Mouse (Mus musculus) left cerebral cortex, postnatal 36 days (tissue): ENCODE measurements around the gene Robo2. TPM values are rescaled to one million over a fixed set of nuclear protein-coding genes. Genes with fewer than 3 reads are reported as not detected.

Source experiments
- DNase-seq, 2 experiments: peaks; one replicate each; pipeline ENCODE4 v3.0.0; 2021 to 2022; ENCODE audit warnings: low spot score in 2 of 2, mixed read lengths in 1 of 2
- intact Hi-C: fragments of 180-260 bp; cut with DNase I; formaldehyde crosslinking; loops from one replicate; pipeline ENCODE4 v1.15.1; 2025
- total RNA-seq, 2 experiments: library from RNA; stranded (reverse); gene quantifications; 2 replicates each; pipeline ENCODE4 v1.2.3; 2021

Robo2 gene
- total RNA-seq, 2 experiments from 2014 or later = 131 to 153 TPM

GRCm38 (mm10) chr16:74225423-74226272 is 186.0 kb downstream of the Robo2 start:
- intact Hi-C loops = no loop called here
- no peak for DNase-seq

DNA sequence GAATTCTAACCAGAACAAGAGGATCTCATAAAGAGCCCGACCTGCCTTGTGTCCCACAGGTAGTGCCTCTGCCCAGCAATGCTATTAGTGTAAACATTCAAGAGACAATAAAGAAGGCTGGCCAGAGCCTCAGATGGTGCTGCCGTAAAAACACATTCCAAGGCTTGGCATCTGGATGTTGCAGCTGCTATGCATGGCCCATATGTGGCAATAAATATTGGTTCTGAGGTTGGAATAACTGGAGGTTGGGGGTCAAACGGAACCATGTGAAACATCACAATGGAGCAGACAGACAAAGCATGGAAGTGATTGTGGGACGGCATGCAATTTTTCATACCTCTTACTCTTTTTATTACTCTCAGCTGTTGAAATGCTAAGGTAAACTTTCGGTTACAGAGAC is 189.1 kb downstream of the Robo2 start:
- intact Hi-C loops = no loop called here
- DNase-seq = no peak

DNA sequence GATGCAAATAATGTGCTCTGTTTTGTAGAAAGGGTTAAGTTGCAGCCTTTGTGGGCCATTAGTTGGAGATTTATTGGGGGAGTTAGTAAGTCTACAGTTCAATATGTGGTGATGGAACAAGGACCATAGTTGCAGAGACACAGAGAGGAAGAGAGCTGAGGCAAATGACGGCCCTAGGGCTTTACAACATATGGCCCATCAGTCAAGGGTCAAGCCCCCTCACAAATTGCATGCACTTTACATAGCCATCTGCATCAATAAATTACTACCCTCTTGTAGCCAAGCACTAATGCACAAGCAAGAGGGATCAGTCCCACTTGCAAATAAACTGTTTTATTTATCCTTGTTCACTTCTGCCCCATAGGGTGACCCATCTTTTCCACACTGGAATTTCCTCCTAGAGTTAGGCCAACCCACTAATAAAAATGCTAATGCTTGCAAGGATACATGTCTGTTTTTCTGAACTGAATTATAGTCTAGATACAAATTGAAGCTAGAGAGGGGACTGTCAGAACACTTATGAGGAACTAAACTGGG is 194.7 kb downstream of the Robo2 start:
- intact Hi-C loops = no loop called here
- no peak for DNase-seq

- intact Hi-C loops = no loop called here
- DNase-seq = no peak
Observed at GRCm38 (mm10) chr16:74215791-74216190, 195.8 kb downstream of the Robo2 start.

- intact Hi-C loops = no loop called here
- no peak for DNase-seq
Observed at GRCm38 (mm10) chr16:74200705-74201104, 210.9 kb downstream of the Robo2 start.

- no peak for DNase-seq
- intact Hi-C loops = no loop called here
Observed at GRCm38 (mm10) chr16:74200024-74200703, 211.5 kb downstream of the Robo2 start.

GRCm38 (mm10) chr16:74192979-74193554 is 218.6 kb downstream of the Robo2 start:
- intact Hi-C loops = no loop called here

DNA sequence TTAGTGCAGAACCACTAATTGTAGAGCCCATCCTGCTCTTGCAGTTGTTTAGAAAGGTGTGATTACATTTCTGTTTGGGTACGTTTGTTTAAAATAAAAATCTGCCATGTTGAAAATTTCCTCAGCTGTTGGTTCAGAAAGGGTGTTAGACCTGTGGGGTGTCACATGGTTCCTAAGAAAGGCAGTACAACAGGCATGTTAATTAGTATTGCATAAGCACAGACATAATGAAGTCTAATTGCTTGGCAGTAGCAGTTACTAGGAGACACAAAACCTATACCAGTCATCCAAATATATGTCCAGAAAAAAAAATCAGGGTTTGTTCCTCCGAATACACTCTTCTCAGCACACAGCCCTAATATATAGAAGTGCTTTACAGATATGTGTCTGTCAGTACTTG is 220.0 kb downstream of the Robo2 start:
- intact Hi-C loops = no loop called here

More at GRCm38 (mm10) chr16:74192979-74193554, 218.6 kb downstream of the Robo2 start:
- DNase-seq = no peak

DNA sequence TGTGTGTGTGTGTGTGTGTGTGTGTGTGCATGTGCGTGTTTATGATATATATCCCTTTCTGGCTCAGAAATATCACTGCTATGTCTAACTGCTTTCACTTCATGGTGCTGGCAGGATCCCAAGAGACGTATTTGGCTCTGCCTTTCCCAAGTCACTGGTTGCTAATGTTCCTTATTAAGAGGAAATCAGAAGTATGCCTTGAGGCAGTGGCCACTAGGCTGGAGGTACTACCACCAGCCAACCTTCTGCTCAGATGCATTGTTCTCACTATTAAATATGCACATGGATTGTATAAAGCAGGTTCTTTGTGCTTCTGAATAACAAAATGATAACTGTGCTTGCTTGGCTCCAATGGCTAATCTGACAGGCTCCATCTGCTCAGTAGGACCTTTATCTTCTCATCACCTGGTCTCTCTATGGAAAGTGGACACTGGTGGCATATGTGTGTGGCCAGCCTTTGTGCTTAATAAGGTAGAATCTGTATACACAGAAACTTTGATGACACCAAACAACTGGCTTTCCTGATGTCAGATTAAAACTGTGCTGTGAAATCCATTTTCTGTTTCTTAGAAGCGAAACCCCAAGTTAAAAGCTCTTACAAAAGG is 229.0 kb downstream of the Robo2 start:
- DNase-seq = no peak
- intact Hi-C loops = no loop called here

More for the DNA sequence above, 220.0 kb downstream of the Robo2 start:
- no peak for DNase-seq

- DNase-seq = no peak
- intact Hi-C loops = no loop called here
Observed at GRCm38 (mm10) chr16:74172673-74173072, 239.0 kb downstream of the Robo2 start.

DNA sequence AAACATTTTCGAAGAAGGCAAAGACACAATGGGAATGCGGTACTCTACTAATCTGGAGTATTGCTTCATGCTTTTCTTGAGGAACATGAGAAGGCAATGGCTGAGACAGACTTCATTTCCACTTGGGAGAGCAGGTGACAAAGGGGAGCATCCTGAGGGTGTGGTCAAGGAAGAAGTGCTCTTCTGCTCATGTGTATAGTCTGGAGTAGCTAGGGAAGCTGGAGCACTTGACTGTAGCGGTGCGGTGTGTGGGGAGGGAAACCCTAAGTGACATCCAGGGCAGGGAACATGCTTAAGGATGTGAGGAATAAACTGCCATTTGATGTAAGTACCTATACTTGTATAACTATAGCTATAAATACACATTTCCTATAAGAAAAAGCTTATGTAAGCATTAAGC is 242.0 kb downstream of the Robo2 start:
- intact Hi-C loops = no loop called here
- no peak for DNase-seq

- DNase-seq = no peak
- intact Hi-C loops = no loop called here
Observed at GRCm38 (mm10) chr16:74169121-74169520, 242.5 kb downstream of the Robo2 start.

DNA sequence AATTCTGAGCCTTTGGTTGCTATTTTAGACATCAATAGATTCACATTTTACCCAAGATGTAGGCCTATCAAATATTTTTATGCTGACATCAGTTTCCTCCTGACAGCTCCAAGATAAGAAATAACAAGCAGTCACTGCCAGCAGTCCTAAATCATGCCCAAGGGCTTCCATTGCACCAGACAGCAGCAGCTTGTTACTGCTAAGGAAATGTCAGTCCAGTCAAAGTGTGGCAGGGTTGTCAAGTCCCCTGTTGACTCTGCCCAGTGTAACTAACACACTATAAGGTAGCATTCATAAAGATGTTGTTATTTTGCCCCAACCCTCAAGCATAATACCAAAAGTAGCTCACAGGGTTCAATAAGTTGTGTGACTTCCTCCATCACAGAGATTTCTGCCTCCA is 243.8 kb downstream of the Robo2 start:
- no peak for DNase-seq
- intact Hi-C loops = no loop called here

GRCm38 (mm10) chr16:74162041-74162440 is 249.6 kb downstream of the Robo2 start:
- intact Hi-C loops = no loop called here
- DNase-seq = no peak

DNA sequence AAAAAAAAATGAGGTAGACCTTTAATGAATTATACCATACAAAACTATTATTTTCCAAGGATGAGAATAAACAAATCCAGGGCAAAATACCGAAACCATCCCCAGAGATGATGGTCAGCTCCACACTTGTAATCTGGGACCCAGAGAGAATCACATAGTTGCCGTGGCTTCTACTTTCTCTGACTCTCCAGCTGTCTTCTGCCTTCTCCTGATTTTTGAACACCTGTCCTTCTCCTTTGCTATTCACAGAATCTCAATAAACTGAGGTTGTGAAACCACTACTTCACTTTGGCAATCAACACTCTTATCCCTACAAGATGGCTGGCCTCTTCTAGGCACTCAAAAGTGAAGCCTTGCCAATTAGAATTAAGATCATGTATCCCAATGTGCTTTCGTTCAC is 252.4 kb downstream of the Robo2 start:
- DNase-seq = no peak
- intact Hi-C loops = no loop called here

DNA sequence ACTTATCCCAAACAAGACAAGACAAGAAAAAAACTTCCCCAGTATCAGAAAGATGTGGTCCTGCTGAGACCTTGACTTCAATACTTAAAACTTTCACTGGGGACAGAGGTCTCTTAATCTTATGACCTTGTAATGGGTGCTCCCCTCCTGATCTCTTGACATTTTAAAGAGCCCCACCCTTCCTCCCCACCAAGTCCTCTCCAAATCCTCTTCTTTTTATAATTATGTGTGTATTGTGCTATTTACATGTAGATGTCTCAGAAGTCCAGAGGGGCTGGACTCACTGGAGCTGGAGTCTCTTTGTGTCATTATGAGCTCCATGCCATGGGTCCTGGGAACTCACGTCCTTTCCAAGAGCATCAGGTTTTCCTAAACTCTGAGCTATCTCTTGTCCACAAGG is 275.4 kb downstream of the Robo2 start:
- intact Hi-C loops = no loop called here
- DNase-seq = no peak

DNA sequence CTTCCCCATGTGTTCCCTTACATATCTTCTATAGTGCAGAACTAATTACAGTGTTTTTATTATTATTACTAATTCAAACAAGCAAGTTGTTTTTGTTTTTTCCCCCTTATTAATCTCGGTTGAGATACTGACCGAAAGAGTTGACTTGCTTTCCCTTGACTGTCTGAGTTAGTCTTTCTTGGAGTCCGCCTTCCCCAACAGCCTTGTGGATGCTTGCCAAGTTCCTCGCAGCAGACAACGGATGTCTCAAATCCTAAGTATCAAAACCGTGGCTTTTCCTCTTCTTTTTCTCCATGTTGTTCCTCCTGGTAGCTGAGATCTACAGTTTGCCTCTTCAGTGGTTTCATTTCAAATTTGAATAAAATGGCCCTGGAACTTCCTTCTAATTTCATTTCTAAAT is 278.8 kb downstream of the Robo2 start:
- intact Hi-C loops = no loop called here
- no peak for DNase-seq

DNA sequence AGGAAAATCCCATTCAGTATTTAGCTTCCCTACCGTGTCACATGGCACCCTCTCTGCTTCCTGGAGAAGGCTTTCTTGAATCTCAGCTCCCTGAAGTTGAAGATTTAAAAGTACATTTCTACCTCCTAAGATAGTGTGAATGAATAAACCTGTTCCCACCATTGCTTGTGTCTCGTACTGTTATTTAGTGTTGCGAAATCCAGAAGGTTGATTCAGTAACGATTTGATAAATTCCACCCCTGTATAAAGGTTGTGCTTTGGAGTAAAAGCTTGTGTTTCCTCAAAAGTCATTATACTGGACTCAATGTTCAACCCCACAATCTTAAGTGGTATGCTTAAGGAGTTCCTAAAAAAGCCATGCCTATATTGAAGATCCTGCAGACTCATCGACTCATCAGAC is 280.3 kb downstream of the Robo2 start:
- intact Hi-C loops = no loop called here
- no peak for DNase-seq

GRCm38 (mm10) chr16:74128443-74128983 is 283.1 kb downstream of the Robo2 start:
- intact Hi-C loops = no loop called here
- no peak for DNase-seq

DNA sequence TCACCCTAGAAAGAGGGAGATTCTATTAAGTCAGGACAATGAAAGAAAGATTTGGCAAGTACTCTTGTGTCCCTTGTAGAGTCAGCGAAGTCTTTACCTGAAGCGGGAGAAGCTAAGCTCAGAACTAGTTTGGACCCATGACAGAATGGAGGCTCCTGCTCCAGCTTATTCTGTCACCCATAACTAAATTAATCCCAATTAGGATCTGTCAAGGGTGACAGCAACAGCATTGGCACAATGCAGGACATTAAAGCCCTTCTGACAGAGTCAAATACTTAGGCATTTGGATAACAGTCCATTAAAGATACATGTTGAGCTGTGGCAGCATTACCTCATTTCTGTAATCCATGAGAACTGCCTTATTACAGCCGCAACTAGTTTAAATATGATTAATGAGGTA is 298.5 kb downstream of the Robo2 start:
- intact Hi-C loops = no loop called here
- DNase-seq = no peak
